Mouse (Mus musculus) liver, postnatal 0 days (tissue): ENCODE results near the gene Dnajc19.

ENCODE experiments used
- CTCF ChIP-seq: sonication (generic); IDR thresholded peaks from 2 replicates; pipeline ENCODE4 v1.5.1; 2016; ENCODE audit warnings: antibody characterized with exemption, low read depth
- EP300 ChIP-seq: IDR thresholded peaks from 2 replicates; pipeline ENCODE4 v1.6.1; 2016; ENCODE audit warnings: antibody characterized with exemption, low read depth, mild to moderate bottlenecking

DNA sequence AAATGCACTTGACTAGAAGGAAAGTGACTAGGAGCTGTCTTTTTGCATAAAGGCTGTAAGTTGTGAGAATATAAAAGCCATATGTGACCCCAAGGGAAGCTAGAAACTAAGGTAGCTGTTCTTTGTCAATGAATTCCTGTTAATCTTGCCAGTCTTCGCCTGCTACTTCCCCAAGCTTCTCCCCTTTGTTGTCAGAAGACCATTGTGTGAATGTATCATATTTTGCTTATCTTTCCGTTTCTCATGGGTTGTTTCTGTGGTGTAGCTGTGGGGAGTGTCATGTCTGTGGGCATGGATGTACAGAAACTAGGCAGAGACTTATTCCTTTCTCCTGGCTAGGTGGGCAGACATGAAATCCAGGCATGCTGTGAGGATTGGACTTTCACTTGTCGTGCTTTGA, 808 bp upstream of the Dnajc19 start:
- TF ChIP-seq CTCF = no peak
- no peak for TF ChIP-seq EP300
